Mouse (Mus musculus): ENCODE data around the gene Tespa1.
"Not testable (repeated sequence)": the region's sequence is repeated elsewhere in the genome, so short reads cannot be mapped to it uniquely, and the experiment has no call there.

Tespa1 gene

GRCm38 (mm10) chr10:130363438-130364164, 40.9 kb downstream of the Tespa1 start:
- DNase-seq, result no peak

DNA sequence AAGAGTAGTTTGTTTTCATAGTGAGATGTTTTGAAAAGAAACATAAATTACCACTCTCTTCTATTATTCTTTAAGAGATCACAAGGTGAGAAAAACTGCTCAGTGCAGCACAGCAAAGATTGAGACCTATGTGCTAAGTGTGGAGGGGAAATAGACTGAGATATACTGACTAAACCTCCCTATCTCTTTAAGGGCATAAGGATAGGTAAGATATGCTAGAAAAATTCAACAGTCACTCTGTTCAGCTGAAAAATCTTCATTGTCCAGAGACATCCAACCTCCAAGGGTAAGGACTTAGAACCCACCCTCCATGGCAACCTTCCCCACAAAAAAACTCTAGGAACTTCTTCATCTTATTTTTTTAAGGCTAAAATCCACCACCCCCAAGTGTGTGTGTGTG, 42.1 kb downstream of the Tespa1 start:
- DNase-seq, result no peak

- no peak for DNase-seq
Measured at GRCm38 (mm10) chr10:130368384-130368783, 45.7 kb downstream of the Tespa1 start.

DNA sequence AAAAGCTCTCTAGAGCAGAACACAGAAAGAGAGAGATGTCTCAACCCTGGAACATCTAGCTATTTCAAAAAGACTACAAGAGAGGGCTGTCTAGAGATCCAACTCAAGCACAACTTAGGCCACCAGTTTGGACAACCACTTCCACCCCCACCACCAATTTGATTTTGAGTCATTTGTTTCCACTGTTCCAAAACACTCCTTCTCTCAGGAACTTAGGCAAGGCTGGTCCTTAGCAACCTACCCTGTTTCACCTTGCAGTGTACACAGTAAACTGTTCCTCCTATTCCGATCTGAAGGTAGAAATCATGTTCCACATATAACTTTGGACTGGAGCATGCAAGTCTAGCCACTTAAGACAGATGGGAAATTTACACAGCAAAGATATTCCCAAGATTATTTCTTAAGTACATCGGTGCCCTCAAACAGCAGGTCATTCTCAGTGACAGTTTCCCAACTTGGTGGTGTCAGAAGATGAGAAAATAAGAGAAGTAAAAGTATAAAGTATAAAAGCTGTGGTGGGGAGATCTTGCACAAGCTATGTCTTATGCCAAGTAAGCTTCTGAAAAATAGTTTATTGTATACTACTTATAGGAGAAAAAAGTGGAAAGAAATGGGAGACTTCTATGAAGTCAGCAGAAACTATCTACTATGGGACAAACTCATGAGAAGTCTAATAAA, 47.5 kb downstream of the Tespa1 start:
- DNase-seq, result no peak

- DNase-seq, result no peak
Measured at GRCm38 (mm10) chr10:130371644-130372043, 49.0 kb downstream of the Tespa1 start.

- DNase-seq, result no peak
Measured at GRCm38 (mm10) chr10:130372491-130373173, 50.0 kb downstream of the Tespa1 start.

- DNase-seq, result no peak
Measured at GRCm38 (mm10) chr10:130375145-130375544, 52.5 kb downstream of the Tespa1 start.

GRCm38 (mm10) chr10:130394232-130394631, 71.6 kb downstream of the Tespa1 start, which contains the start of gene Vmn2r84:
Vmn2r84 (minus strand) TSS chr10:130394332.
- no peak for DNase-seq

DNA sequence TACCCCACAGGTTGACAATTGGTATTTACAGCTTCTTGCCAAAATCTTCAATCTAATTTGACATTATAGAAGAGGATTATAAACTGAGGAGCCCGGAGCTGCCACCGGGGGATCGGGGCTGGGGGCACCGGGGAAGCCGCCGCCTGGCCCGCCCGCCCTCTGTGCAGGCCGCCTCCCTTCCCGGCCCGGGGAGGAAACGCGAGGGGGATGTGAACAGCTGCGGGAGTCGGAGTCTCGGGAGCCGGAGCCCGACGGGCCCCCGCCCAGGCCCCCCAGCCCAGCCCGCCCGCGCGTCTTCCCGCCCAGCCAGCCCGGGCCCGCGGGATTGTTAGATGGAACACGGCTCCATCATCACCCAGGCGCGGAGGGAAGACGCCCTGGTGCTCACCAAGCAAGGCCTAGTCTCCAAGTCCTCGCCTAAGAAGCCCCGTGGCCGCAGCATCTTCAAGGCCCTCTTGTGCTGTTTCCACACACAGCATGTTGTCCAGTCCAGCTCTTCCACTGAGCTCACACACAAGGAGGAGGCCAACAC, 89.6 kb downstream of the Tespa1 start:
- not testable (repeated sequence) for DNase-seq
